Mouse (Mus musculus): ENCODE measurements at regions not wholly inside any gene's neighbourhood (a gene's known extent, or its start where the extent isn't known, plus 50 kb on each side); places are given as distances from the start of the nearest gene placed in this dataset.

DNA sequence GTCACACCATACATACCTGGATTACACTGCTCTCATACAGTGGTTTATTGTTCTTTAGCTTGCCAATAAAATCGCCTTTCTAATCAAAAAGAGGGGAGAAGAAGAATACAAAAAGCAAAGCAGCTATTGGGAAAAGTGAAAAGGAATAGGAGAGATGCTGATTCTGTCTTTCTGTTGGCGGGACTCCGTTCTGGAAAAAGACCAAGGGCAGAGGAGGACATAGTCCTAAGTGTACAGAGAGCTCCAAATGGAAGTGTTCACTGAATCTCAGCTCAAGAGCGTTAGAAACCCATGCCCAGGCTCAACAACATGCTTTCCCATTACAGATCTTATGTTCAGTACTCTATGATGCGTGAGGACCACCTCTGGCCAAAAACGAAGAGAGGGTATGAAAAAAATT is 174.4 kb upstream of the Tmem161b start:
- TF ChIP-seq POLR2A (IDR thresholded peaks at IDR 0.05; ENCODE audit: low read depth, low read length) (no peak), CTCF (conservative IDR thresholded peaks at IDR 0.05; ENCODE audit: insufficient read depth, insufficient read length, low read depth, low read length) (no peak)
- Histone ChIP-seq H3K4me1 (ENCODE audit: control insufficient read depth, insufficient read depth, low read length) (no peaks in the 10 kb centered on the region), H3K36me3 (ENCODE audit: control insufficient read depth, insufficient read depth, low read length) (no peaks in the 10 kb centered on the region), H3K27me3 (replicated peaks; ENCODE audit: control insufficient read depth, insufficient read depth, low read length) (no peaks in the 10 kb centered on the region), H3K4me3 (ENCODE audit: insufficient read depth, low read depth, low read length) (no peak overlapping the region), H3K27ac (ENCODE audit: insufficient read depth, low read depth, low read length) (no peak overlapping the region)
- 81% methylated on average over 6 of the region's 6 CpGs for WGBS
- no peak for DNase-seq

- TF ChIP-seq CTCF (conservative IDR thresholded peaks at IDR 0.05; ENCODE audit: insufficient read depth, insufficient read length, low read depth, low read length) (no peak), POLR2A (IDR thresholded peaks at IDR 0.05; ENCODE audit: low read depth, low read length) (no peak)
- no peaks in the 10 kb centered on the region for H3K27me3 ChIP-seq (replicated peaks; ENCODE audit: control insufficient read depth, insufficient read depth, low read length)
- no peak overlapping the region for H3K4me3 ChIP-seq (ENCODE audit: insufficient read depth, low read depth, low read length)
- no peaks in the 10 kb centered on the region for H3K36me3 ChIP-seq (ENCODE audit: control insufficient read depth, insufficient read depth, low read length)
- no peaks in the 10 kb centered on the region for H3K4me1 ChIP-seq (ENCODE audit: control insufficient read depth, insufficient read depth, low read length)
- no peak overlapping the region for H3K27ac ChIP-seq (ENCODE audit: insufficient read depth, low read depth, low read length)
- no peak for DNase-seq
- 79% methylated on average over 1 of the region's 1 CpGs for WGBS
Observed at GRCm38 (mm10) chr13:84052221-84052620, 169.9 kb upstream of the Tmem161b start.

DNA sequence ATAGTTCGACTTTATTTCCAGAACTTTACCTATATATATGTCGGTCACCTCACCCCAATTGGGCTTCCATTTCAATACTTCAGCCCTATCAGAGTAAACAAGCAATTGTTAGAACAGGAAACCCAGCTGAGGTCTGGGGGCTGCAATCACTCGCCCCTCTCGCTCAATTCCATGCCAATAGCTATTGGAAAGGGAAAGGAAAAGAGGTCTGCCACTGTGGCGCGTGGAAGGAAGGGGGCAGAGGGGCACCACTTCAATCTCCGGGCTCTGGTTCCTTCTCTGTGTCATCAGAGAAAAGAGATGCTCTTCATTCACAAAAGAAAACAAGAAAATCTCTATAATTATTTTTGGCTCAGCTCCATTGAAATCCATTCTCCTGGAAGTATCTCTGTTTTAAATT is 167.1 kb upstream of the Tmem161b start:
- DNase-seq = no peak
- TF ChIP-seq POLR2A (IDR thresholded peaks at IDR 0.05; ENCODE audit: low read depth, low read length) (no peak), CTCF (conservative IDR thresholded peaks at IDR 0.05; ENCODE audit: insufficient read depth, insufficient read length, low read depth, low read length) (no peak)
- Histone ChIP-seq H3K27ac (ENCODE audit: insufficient read depth, low read depth, low read length) (no peak overlapping the region), H3K27me3 (replicated peaks; ENCODE audit: control insufficient read depth, insufficient read depth, low read length) (no peaks in the 10 kb centered on the region), H3K4me3 (ENCODE audit: insufficient read depth, low read depth, low read length) (no peak overlapping the region), H3K36me3 (ENCODE audit: control insufficient read depth, insufficient read depth, low read length) (no peaks in the 10 kb centered on the region), H3K4me1 (ENCODE audit: control insufficient read depth, insufficient read depth, low read length) (no peaks in the 10 kb centered on the region)
- 77% methylated on average over 7 of the region's 7 CpGs for WGBS

DNA sequence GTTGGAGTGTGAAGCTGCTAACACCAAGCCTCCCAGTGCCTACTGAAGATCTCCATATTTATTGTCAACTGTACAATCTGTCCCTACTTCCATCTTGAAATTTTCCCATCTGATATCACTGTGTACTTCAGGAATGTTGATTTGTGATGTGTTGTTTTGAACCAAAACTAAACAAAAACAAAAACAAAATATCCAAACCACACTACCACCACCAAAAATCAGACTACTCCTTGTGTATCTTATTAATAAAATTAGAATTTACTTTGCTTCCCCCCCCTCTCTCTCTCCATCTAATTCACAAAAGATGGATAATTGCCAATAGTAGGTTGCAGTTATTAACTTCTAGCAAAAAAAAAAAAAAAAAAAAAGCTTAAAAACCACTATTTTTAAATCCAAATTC is 166.5 kb upstream of the Tmem161b start:
- no peak for TF ChIP-seq POLR2A (IDR thresholded peaks at IDR 0.05; ENCODE audit: low read depth, low read length)
- TF ChIP-seq CTCF (conservative IDR thresholded peaks at IDR 0.05; ENCODE audit: insufficient read depth, insufficient read length, low read depth, low read length) = no peak
- no peaks in the 10 kb centered on the region for H3K27me3 ChIP-seq (replicated peaks; ENCODE audit: control insufficient read depth, insufficient read depth, low read length)
- no peaks in the 10 kb centered on the region for H3K4me1 ChIP-seq (ENCODE audit: control insufficient read depth, insufficient read depth, low read length)
- no peaks in the 10 kb centered on the region for H3K36me3 ChIP-seq (ENCODE audit: control insufficient read depth, insufficient read depth, low read length)
- no peak overlapping the region for H3K4me3 ChIP-seq (ENCODE audit: insufficient read depth, low read depth, low read length)
- H3K27ac ChIP-seq (ENCODE audit: insufficient read depth, low read depth, low read length) = no peak overlapping the region
- no peak for DNase-seq

GRCm38 (mm10) chr13:84056451-84056850 is 165.6 kb upstream of the Tmem161b start:
- 52% methylated on average over 3 of the region's 3 CpGs for WGBS
- Histone ChIP-seq H3K36me3 (ENCODE audit: control insufficient read depth, insufficient read depth, low read length) (no peaks in the 10 kb centered on the region), H3K4me1 (ENCODE audit: control insufficient read depth, insufficient read depth, low read length) (no peaks in the 10 kb centered on the region), H3K27me3 (replicated peaks; ENCODE audit: control insufficient read depth, insufficient read depth, low read length) (no peaks in the 10 kb centered on the region), H3K27ac (ENCODE audit: insufficient read depth, low read depth, low read length) (no peak overlapping the region), H3K4me3 (ENCODE audit: insufficient read depth, low read depth, low read length) (no peak overlapping the region)
- no peak for DNase-seq
- no peak for TF ChIP-seq POLR2A (IDR thresholded peaks at IDR 0.05; ENCODE audit: low read depth, low read length)
- TF ChIP-seq CTCF (conservative IDR thresholded peaks at IDR 0.05; ENCODE audit: insufficient read depth, insufficient read length, low read depth, low read length) = no peak

- no peaks in the 10 kb centered on the region for H3K36me3 ChIP-seq (ENCODE audit: control insufficient read depth, insufficient read depth, low read length)
- no peak overlapping the region for H3K27ac ChIP-seq (ENCODE audit: insufficient read depth, low read depth, low read length)
- TF ChIP-seq POLR2A (IDR thresholded peaks at IDR 0.05; ENCODE audit: low read depth, low read length) = no peak
- TF ChIP-seq CTCF (conservative IDR thresholded peaks at IDR 0.05; ENCODE audit: insufficient read depth, insufficient read length, low read depth, low read length) = no peak
- H3K4me3 ChIP-seq (ENCODE audit: insufficient read depth, low read depth, low read length) = no peak overlapping the region
- H3K27me3 ChIP-seq (replicated peaks; ENCODE audit: control insufficient read depth, insufficient read depth, low read length) = no peaks in the 10 kb centered on the region
- WGBS = 71% methylated on average over 5 of the region's 5 CpGs
- DNase-seq = no peak
- H3K4me1 ChIP-seq (ENCODE audit: control insufficient read depth, insufficient read depth, low read length) = no peaks in the 10 kb centered on the region
Observed at GRCm38 (mm10) chr13:84056998-84057397, 165.1 kb upstream of the Tmem161b start.

DNA sequence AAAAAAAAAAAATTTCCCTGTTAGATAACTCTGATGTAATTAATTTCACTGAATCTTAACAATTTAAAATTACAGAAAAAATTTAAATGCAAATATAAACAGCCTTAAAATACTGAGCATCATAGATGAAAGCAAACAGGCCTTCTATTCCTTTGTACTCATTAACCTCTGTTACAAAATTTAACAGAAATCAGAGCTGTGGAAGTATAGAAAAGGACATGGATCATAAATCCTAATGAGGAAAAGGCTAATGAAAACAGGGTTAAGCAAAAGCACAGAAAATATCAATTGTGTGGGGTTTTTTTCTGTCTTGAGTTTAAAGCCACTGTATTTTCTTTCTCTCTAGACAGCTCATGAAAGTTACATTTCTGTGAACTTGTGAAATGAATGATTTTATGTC is 164.6 kb upstream of the Tmem161b start:
- H3K27ac ChIP-seq (ENCODE audit: insufficient read depth, low read depth, low read length) = no peak overlapping the region
- no peaks in the 10 kb centered on the region for H3K27me3 ChIP-seq (replicated peaks; ENCODE audit: control insufficient read depth, insufficient read depth, low read length)
- H3K36me3 ChIP-seq (ENCODE audit: control insufficient read depth, insufficient read depth, low read length) = no peaks in the 10 kb centered on the region
- H3K4me1 ChIP-seq (ENCODE audit: control insufficient read depth, insufficient read depth, low read length) = no peaks in the 10 kb centered on the region
- TF ChIP-seq CTCF (conservative IDR thresholded peaks at IDR 0.05; ENCODE audit: insufficient read depth, insufficient read length, low read depth, low read length) (no peak), POLR2A (IDR thresholded peaks at IDR 0.05; ENCODE audit: low read depth, low read length) (no peak)
- no peak for DNase-seq
- H3K4me3 ChIP-seq (ENCODE audit: insufficient read depth, low read depth, low read length) = no peak overlapping the region

DNA sequence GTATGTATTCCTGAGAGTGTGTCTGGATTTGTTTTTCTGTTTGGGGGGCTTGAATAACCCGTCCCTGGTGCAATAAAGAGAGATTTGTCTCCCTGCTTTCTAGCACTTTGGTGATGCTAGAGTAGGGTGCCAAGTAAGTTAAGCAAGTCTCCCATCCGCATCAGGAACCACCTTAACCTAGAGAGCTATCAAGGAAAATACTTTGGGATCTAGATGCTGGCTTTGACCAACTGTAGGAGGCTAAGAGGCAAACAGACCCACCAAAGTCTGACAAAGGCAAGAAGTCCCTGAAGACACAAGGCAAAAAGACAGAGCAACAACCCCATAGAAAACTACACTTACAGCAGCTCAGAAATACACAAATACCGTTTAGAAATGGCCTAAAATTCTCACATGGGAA is 163.8 kb upstream of the Tmem161b start:
- H3K4me3 ChIP-seq (ENCODE audit: insufficient read depth, low read depth, low read length) = no peak overlapping the region
- no peaks in the 10 kb centered on the region for H3K4me1 ChIP-seq (ENCODE audit: control insufficient read depth, insufficient read depth, low read length)
- no peaks in the 10 kb centered on the region for H3K27me3 ChIP-seq (replicated peaks; ENCODE audit: control insufficient read depth, insufficient read depth, low read length)
- no peak for DNase-seq
- WGBS = 69% methylated on average over 3 of the region's 3 CpGs
- no peaks in the 10 kb centered on the region for H3K36me3 ChIP-seq (ENCODE audit: control insufficient read depth, insufficient read depth, low read length)
- TF ChIP-seq POLR2A (IDR thresholded peaks at IDR 0.05; ENCODE audit: low read depth, low read length) = no peak
- no peak for TF ChIP-seq CTCF (conservative IDR thresholded peaks at IDR 0.05; ENCODE audit: insufficient read depth, insufficient read length, low read depth, low read length)
- H3K27ac ChIP-seq (ENCODE audit: insufficient read depth, low read depth, low read length) = no peak overlapping the region
